Mouse (Mus musculus) heart, postnatal 36 days (tissue): ENCODE measurements at regions not wholly inside any gene's neighbourhood (a gene's known extent, or its start where the extent isn't known, plus 50 kb on each side); places are given as distances from the start of the nearest gene placed in this dataset.

Experiments
- DNase-seq, 2 experiments: peaks; one replicate each; pipeline ENCODE4 v3.0.0; 2021 to 2022
- intact Hi-C: fragments of 180-260 bp; cut with DNase I; formaldehyde crosslinking; loops from one replicate; pipeline ENCODE4 v1.15.1; 2025

DNA sequence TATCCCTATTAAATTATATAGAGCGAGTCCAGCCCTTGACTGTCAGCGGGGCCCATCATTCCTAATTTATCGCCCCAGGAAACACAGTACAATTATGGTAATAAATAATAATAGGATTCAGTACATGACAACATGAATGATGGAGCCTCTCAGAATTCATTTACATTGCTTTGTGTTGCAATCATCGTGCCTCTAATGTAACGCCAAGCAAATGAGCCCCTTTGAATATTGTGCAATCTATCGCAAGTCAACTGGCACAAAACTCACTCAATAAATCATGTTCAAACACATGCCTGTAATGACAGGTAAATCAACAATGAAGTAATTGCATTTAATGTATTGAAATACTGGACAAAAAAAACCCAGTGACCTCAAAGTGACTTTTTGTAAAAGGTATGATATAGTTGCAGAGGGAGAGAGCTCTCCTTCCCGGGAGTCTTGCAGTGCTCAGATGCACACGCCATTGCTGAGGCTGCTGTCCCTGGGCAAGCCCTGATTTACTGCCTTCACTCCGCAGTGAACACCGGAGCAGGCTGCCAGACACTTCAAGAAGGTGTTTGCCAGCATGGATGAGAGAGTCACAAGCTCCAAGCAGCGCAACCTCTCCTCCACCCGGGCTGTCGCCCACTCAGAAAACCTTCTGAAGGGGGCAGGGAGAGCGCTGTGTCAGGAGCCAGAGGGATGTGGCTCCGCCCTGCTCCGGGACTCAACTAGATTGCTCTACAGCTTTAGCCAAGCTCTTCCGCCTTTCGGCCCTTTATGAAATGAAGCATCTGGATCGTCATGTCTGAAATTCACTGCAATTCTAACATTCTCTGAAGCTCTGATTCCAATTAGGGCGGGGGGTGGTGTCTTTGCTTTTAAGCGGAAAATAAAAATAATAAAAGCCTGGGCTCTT lies 232.6 kb downstream of the Gm45692 start:
- intact Hi-C loops = no loop called here
- DNase-seq = peak; percentile 49 to 63

DNA sequence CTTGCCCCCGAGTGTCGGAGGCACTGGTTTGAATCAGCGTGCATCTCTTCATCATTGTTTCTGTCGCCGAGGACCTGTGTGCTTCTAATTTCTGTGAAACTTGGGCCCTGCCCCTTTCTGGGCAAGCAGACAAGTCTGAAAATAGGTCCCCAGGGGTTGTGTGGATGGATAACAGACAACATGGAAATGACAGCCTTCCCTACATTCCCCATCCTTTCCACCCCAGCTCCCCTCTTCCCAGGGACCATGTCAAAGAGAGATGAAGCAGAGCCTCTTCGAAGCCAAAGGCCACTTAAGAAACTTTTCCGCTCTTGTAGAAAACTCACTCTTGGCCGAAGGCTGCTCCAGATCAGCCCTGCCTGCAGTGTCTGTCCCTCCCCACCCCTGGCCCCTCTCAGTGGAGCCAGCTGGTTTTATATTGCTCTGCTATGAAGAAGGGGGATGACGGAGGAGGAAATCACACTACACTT lies 233.2 kb downstream of the Gm45692 start:
- peak; percentile 76 to 83 for DNase-seq
- intact Hi-C loops = no loop called here

DNA sequence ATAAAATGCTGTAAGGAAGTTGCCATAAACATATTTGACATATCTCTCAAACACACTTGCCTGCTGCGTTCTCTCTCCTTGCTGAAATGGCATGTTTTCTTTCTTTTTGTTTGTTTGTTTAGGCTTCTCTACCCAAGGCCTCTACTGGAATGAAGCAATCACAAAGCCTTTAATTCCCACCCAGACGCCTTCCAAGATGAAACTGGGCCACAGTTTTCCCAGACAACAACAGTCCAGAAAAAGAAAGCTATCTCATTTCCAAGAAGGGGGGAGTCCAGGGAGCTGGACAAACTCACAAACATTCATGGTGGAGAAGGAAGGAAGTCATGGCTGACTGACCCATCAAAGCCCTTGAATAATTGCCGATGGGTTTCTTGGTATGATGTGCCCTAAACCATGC lies 234.1 kb downstream of the Gm45692 start:
- intact Hi-C loops = no loop called here
- DNase-seq = peak; percentile 19 to 41

DNA sequence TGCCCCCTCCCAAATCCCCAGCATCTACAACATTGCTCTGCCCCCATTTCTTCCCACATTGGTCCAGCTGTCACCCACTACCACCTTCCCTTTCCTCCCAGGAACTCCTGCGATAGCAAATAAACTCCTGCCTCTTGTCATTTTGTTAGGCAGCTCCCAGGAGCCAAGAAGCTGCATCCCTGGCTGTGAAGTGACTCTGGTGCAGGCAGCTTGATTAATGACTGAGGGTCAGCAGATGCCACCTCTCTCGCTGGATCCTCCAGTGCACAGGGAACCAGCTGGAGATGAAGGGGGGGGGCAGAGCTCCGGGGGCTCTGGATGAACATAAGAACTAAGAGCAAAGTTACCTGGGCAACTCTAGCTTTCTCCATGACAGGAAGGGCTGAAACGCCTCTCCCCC lies 235.2 kb downstream of the Gm45692 start:
- no peak for DNase-seq
- intact Hi-C loops = no loop called here

DNA sequence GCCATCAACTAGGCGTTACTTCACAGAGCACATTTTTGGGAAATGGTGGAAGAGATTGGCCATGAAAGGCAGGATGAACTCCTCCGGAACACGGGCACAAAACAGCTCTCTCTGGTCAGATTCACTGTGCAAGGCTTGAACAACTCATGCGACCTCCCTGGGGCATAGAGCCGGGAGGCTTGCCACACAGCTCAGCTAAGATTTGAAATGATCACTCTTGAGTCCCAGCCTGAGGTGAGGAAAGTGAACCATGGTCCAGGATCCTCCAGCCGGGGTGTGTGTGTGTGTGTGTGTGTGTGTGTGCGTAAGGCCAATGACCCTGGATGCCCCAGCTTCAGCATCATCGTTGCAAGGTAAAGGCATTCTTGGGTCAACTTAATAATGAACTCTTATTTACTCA lies 237.5 kb downstream of the Gm45692 start:
- intact Hi-C loops = no loop called here
- DNase-seq = peak; percentile 55 to 63

DNA sequence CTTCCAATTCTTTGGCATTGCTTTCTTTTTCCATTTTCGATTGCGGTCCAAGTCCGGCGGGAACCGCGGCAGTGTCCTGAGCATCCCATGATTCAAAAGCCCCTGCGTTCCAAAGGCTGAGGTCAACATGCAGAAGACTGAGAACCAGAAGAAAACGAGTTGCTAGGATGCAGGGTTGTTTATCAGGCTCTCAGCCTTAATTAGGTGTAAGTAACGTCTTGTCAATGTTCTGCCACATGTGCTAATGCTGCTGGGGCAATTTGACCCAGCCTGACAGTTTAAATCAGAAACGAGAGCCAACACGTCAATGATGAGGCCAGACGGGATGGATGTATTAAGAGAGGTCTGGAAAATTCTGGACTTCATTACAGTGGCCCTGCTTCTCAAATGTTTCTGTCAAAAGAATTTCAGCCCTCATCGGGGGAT lies 239.4 kb downstream of the Gm45692 start:
- intact Hi-C loops = no loop called here
- DNase-seq = no peak

DNA sequence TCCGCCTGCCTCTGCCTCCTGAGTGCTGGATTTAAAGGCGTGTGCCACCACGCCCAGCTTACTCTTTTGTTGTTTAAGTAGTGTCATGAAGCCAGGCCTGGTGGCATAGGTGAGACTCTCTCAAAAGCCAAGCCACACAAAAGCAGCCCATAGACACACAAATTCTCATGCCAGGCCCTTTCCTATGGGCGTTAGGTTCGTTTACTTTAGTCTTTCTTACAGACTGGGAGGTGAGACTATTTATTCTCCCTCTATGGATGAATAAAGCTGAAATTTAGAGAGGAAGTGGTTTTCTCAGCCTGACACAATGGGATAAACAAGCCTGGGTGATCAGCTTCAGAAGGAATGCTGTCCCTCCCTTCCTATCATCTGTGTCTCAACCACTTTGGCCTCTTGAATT lies 243.0 kb downstream of the Gm45692 start:
- no peak for DNase-seq
- intact Hi-C loops = no loop called here

DNA sequence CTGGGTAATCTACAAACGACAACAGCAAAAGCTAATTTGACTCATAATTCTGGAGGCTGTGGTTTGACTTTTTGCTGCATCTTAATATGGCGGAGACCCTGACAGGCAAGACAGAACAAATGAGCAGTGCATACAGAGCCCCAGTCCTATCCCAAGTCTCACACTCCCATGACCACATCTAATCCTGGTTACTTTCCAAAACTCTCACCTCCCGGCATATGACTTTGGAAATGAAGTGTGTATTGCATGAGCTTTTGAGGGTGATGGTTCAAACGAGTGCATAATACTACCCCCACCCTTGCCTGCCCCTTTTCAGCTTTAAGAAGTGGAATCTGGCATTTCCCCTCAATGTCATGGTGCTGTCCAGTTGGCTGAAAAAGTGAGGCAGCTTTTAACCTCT lies 244.3 kb downstream of the Gm45692 start:
- intact Hi-C loops = no loop called here

DNA sequence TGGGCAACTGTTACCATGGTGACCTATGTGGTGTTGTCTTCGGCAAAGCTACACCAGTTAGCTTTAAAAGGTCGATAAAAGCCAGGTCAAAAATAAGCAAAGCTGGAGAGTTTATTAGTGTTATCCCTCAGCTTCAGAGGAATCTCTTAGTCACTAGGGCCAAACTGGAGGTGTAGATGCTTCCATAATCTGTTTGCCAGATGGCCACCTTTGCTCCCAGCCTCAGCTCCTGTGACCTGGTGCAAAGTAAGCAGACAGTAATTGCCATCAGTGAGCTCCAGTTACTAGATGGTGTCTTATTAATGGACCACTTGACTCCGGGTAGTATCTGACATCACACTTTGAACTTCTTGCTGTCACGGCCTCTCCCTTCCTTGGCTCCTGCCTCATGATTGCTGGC lies 245.3 kb downstream of the Gm45692 start:
- intact Hi-C loops = no loop called here
- DNase-seq = no peak

More for the DNA sequence above, 244.3 kb downstream of the Gm45692 start:
- no peak for DNase-seq

DNA sequence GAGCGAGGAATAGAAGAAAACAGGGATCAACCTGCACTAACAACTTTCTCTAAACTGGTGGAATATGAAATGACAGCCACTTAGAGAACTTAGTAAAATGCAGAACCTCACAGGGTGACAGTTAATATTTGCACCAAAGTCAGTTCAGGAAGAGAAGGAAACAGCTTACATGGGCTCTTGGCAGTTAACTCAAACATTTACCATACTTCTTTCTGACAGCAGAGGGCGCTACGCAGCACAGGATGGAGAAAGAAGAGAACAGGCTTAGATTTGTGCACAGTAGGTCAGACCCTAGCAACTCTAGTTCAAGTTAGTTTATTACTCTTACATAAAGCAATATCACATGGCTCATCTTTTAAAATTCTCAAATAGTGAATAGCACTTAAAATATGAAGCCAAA lies 261.3 kb downstream of the Gm45692 start:
- intact Hi-C loops = loop anchor here (1.0 kb wide), 1 partner anchor 601 kb away; no protein-coding TSS in a partner anchor
- peak; percentile 71 to 73 for DNase-seq

DNA sequence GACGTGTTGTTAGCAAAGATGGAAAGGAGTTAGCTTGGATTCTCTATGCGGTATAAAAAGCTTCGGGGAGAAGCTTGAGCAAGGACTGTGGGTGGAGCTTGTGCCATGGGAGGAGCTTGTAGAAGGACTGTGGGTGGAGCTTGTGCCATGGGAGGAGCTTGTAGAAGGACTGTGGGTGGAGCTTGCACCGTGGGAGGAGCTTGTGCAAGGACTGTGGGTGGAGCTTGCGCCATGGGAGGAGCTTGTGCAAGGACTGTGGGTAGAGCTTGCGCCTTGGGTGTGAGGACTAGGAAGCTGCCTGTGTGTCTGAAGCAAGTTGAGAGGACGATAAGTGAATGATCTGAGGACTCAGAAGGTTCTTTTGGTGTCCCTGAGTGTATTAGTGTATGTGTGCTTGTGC lies 263.1 kb downstream of the Gm45692 start:
- no peak for DNase-seq

DNA sequence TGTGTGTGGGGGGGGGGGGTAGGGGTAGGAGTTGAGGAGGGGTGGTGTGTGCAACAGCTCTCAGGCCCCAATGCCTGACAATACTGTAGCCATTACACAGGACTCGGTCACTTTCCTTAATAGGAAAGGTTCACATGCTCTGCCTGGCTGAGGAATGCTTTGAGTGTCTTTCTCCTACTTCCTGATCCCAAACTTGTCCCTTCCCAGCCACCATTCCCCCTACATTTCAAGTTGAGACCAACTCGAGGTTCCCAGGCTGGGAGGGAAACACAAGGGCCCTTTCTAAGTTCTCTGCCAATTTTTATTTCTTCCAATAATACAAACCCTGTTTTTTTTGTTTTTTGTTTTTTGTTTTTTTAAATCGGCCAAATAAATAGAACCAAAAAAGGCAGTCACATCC lies 264.6 kb downstream of the Gm45692 start:
- no peak for DNase-seq
- intact Hi-C loops = no loop called here

More for the DNA sequence above, 263.1 kb downstream of the Gm45692 start:
- intact Hi-C loops = no loop called here

DNA sequence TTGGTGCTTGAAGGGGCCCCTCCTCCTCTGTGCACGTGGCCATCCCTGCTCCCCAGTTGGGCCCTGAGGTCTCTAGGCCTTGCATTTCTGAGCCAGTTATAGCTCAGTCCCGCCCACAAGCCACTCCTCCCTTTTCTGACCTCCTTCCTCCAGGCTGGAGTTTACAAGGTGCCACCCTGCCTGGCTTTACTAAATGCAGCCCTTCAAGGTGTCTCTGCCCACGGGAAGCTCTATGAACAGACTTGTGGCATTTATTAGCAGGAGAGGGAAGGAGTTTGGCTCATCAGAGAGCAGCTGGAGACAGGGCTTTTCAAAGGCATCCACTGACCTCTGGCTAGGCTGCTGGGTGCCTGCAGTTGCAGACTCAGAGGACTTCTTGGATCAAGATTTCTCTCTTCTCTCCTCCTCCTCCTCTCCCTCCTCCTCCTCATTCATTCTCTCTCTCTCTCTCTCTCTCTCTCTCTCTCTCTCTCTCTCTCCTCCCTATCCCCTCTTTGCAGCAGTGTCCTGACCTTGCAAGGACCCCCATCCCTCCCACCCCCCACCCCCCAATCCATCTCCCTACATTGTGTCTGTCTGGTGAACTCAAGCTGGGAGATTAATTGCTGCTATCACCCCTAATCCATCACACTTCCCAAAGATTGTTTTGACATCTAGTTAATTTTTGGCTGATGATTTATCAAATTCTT lies 265.1 kb downstream of the Gm45692 start:
- intact Hi-C loops = no loop called here
- DNase-seq = peak; percentile 22 to 31

DNA sequence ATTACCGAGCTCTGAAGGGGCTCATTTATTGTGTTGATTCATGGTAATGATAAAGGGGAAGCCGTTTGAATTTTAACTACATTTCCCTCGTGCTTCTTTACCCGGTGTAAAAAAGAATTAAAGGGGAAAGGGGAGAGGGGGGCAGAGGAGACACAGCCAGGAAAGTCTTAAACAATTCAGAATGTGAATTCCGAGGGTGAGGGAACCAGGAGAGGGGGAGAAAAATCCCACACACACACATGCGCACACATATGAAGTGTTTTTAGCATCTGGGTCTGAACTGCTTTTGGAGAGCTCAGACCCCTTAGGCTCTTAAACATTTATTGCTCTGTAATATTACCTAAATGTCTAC lies 265.6 kb downstream of the Gm45692 start:
- intact Hi-C loops = no loop called here

DNA sequence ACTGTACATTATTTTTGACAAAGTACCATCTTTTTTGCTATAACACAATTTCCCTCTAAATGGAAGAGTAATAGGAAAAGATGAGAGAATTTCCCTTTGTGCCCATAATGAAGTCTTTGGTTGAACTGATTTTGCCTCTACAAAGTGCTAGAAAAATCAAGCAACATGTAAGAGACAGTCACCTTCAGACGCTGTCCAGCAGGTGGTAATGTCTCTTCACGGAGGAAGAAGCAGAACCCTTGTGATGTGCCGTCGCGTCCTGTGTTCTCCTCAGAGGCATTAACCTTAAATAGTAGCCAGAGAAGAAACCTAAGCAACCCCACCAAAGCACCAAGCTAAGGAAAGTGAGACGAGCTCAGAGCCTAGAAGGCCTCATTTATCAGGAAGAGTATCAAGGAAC lies 275.7 kb downstream of the Gm45692 start:
- DNase-seq = no peak
- intact Hi-C loops = no loop called here

More for the DNA sequence above, 265.6 kb downstream of the Gm45692 start:
- DNase-seq = no peak

DNA sequence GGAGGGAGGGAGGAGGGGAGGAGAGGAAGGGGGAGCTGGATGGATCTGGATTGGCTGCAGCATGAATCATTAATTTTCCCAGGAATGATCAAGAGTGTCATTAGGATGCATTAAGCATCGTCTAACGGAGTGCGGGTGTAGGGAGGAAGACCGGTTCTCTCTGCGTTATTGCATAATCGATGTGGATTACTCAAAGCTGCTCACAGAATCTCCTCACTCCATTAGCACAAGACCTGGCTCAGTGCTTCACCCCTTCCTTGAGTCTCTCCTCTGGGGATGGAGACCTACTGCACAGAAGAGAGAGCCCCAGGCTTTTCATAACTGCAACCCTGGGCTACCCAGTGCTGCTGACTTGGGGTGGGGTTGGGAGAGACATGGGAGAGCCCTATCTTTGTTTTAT lies 300.7 kb downstream of the Gm45692 start:
- DNase-seq = no peak
- intact Hi-C loops = no loop called here

DNA sequence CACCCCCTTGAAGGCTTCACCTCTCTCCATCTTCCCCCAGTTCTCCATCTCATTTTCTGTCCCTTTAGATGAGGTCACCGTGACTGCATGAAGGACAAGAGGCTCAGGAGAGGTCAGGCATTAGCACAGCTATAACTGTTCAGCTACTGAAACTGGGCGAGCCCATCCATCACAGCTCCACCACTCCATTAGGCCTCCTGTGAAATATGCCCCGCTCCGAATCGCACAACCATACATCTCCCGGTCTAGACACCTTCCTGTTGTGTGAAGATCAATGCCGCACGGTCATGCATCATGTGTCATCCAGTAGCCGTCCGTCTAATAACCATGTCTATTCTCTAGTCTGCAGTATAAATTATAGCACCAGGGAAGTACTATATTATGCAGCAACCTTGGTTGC lies 301.2 kb downstream of the Gm45692 start:
- intact Hi-C loops = no loop called here
- no peak for DNase-seq

DNA sequence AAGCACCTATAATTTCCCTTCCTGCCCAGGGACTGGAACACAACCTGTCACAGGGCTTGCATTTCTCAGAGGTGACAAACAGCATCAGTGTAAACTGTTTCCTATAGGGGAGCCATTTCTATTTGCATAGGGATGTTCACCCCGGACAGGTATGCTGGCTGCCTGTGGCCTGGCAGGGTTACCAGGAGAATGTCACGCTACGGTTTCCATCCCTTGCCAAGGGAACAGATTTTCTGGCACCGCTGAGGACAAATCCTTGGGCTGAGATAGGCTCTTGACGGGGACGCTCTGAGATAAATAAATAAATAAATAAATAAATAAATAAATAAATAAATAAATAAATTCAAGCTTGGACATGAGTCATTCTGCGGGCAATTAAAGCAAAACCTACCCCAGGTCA lies 308.0 kb downstream of the Gm45692 start:
- intact Hi-C loops = no loop called here
- no peak for DNase-seq

DNA sequence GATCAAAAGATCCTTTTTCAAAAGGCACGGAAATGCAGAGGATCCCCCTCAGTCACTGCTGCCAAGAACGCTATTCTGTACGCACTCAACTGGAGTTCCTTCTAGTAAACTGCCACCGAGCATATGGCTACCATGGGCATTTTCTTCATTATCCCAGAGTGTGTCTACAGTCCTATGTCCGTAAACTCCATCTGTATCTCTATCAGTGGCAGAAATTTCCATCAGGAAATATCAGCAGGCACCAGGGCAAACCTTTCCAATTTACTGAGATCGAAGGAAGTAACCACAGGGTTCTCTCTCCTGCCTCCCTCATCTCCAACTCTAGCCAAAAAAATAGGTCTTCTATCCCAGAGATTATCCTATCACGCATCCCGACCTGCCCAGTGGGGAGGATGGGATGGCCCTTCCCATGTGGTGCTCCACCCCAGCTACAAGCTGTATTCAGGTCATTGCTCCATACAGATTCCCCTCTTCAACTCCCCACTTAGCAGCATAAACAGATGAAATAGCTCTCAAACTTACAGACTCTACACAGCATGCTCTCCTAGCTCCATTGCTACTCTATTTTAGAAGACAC lies 310.5 kb downstream of the Gm45692 start:
- no peak for DNase-seq
- intact Hi-C loops = no loop called here

DNA sequence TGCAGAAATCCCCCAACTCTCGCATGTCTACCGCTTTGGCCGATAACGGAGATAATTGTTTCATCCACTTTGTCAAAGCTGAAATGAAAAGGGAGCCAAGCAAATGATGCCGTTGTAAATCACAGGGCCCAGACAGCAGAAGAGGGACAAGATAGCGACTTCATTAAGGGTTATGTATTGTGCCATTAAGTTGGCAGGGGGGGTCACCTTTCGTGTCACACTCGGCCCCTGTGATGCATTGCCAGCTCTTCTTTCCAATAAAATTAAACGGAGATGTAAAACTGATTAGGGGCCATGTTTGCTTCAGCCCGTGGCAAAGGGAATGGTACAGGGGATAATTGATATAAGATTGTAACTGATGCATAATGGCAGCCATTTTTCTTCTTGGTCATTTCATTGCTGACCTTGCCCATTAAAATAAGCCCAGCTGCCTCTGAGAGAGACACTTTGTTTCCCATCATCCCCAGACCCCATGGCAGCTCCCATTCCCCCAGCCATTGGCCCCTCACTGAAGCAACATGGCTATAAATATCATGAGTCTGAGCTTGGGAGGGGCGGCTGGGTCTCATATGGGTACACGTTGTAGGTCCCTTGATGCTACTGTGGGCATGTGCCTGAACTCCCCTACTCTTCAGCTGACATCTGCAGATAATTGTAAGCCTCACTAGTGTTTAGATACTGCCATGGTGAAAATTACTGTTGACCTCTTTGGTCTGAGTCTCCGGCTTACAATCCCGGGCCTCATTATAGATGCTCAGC lies 313.0 kb downstream of the Gm45692 start:
- intact Hi-C loops = no loop called here
- no peak for DNase-seq

DNA sequence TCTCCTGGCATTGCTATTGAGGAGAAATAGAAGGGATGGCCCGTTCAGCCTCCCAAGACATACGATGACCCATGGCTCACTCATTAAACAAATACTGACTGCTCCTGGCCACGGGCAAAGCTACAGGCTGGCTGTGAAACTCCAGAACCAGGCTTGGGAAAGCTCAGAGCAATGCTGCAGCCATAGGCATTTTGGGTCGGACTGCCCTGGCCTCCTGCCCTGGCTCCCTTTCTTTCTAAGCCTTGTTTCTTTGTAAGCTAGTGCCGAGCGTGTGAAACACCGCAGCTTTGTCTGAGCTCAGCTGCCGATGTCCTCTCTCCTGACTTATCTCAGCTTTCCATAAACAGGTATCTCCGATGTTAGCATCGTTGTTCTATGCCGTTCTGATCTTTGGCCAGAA lies 316.9 kb downstream of the Gm45692 start:
- no peak for DNase-seq
- intact Hi-C loops = no loop called here
